Mouse (Mus musculus) retina, postnatal 7 days (tissue): ENCODE measurements around the gene Gm28778.
"Not testable (repeated sequence)": the region's sequence is repeated elsewhere in the genome, so short reads cannot be mapped to it uniquely, and the experiment has no call there.

ENCODE experiments used
- DNase-seq: peaks from one replicate; pipeline ENCODE4 v3.0.0-alpha.2; 2012; ENCODE audit warnings: low read depth, low spot score

Gene Gm28778

DNA sequence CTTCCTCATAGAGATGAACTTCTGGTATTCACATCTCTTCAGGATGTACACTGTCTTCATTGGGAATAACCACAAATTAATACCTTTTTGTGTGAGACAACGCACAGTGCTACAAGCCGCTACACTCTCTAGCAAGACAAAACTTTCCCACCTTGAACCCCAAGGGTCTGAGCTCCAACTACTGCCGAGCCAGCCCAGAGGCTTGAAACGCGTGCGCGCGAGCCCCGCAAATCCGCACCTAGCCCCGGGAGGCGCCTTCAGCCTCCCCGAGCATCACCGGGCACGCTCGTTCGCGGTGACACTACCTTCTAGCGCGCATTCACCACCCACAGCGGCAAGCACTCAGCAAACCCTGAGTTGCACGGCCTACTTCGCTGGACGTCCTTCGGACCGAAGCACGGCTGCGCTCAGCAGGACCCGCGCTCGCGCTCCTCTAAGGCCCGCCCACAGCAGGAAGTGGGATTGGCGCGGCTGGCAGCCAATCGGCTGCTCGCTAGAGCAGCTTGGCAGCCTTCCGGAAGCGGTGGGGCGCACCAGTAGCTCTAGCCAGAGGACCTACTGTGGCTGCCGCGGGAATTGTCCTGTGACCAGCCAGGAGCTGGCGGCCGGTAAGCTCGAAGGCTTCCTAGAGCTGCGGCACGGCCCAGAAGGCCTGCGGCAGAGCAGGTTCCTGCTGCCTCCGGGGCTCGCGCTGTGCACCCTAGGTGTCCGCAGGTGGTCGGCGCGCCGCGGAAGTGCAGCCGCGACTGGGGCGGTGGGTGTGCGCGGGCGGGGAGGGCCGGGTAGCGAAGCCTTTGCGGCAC, at the start of gene Gm28778, which contains the start of the genes Pms1 and Ormdl1:
Gene Gm28778, plus strand, starts transcription at position 531 of the 803 bp plus-strand sequence.
Gene Pms1, minus strand, starts transcription at position 438 of the 803 bp plus-strand sequence.
Gene Ormdl1, plus strand, starts transcription at position 515 of the 803 bp plus-strand sequence.
- peak; percentile 88 for DNase-seq

DNA sequence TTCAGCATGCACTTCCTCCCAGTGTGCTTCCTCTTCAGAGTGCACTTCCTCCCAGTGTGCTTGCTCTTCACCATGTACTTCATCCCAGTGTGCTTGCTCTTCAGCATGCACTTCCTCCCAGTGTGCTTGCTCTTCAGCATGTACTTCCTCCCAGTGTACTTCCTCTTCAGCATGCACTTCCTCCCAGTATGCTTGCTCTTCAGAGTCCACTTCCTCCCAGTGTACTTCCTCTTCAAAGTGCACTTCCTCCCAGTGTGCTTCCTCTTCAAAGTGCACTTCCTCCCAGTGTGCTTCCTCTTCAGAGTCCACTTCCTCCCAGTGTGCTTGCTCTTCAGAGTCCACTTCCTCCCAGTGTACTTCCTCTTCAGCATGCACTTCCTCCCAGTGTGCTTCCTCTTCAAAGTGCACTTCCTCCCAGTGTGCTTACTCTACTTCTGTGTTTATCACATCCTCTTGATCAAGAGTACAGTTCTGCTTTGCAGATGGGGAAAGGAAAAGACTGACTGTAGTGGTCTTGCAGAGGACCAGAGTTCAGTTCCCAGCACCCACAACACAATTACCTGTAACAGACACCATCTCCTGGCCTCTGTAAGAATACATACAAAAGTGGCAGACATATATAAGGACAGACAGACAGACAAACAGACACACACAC, 31.8 kb upstream of the Gm28778 start:
- not testable (repeated sequence) for DNase-seq

DNA sequence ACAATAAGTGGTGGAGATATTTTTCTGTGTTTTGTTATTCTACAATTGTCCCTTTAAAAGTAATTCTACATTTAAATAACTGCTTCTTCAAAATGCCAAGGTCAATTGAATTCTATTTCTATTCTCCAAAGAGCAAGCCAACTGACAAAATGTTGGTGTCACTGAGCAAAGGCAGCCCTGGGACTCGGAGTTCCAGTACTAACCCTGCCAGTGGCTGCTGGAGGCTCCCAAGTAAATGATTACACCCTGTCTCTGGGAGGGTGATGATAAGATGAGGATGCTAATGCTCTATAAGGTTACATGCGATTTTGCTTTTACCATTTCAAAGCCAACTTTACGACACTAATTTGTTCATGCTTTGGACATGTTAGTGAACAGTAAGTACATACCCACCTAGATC, 27.0 kb upstream of the Gm28778 start:
- no peak for DNase-seq

DNA sequence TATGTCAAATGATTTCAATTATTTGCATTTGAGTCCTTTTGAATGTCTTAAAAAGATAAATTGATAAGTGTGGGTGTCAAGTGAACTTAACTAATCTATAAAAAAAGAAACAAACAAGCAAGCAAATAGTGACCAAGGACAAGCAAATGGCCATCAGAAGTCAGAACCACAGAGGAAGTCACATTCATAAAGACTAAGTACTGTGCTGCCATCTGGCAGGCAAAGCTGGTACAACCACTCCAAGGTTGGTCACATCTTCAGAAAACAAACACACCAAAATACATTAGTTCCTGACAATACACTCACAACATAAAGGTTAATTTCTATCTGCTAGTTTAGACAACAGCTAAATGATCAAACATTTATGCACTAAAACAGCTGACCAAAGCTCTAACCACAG, 24.3 kb upstream of the Gm28778 start:
- DNase-seq, result peak; percentile 14

DNA sequence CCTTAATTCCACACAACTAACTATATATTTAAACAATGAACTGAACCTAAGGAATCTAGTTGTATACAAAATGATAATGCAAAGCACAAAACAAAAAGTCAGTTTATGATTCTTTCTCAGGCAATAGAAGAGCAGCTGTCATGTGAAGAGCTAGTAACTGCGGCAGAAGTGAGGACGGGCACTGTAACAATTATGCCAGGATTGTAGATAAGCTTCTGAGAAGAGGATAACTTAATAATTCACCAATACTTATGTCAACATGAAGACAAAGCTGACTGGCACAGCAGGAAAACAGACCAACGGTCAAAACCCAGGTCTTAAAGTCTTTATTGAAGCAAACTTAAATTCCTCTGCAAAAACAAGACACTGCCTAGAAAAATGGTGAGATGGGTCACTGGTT, 5.7 kb upstream of the Gm28778 start:
- DNase-seq, result no peak

DNA sequence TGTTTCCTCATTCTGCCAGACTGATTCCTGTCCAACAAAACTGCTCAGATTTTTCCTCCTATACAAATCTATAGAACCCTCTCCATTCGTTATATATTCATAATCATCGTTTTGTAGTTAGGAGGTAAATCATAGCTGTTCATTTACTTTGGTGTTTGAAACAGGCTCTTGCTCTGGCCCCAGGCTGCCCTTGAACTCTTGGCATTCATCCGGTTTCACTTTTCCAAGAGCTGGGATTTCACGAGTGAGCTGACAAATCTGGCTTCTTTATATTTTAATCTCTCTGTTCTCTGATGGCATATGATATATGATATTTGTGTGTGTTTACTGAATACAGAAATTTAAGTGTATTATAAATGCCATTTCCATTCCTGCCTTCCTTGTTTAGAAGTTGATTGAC, 3.6 kb downstream of the Gm28778 start:
- DNase-seq, result no peak

DNA sequence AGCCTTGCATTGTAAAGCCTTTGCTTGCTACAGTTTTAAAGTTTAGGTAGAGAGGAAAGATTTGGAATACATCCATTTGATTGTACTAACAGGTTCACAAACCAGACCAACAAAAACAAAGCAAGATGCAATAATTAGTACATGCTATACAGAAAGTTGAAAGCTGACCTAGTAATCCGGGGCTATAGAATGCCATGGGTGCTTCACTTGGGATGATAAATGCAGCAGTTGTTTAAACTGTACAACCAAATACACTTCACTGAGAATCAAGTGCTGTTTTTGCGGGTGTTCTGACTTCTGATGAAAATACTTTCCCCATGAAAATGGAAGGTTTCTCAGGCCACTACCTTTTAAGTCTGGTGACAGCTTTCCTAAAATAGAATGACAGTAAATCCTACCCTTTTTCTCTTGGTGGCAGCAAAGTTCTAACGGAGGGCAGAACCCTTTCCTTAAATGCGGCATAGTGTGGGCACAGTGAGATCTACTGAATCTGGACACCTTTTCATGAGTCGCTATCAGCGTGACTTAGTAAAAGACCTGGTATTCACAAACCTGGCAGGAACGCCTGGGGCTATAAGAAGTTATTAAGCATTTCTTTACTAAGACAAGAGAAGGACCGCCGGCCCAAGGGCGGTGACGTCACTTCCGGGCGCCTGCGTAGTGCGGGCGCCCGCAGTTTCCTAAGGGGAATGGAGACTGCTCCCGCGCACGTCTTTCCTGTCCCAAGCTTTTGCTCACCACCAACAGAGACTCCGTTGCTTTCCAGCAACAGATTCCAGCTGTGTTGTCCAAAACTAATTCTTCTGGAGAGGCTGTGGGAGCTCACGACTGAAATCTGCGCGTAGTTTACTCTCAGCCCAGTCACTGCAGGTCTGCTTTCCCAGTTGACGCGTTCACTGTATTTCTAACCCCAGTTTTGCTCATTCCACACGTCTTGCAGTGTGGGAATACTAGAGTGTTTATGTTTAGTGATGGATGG, 16.4 kb downstream of the Gm28778 start, which contains the start of gene Osgepl1:
Gene Osgepl1, plus strand, starts transcription at position 636 of the 979 bp plus-strand sequence.
- peak; percentile 72 for DNase-seq

DNA sequence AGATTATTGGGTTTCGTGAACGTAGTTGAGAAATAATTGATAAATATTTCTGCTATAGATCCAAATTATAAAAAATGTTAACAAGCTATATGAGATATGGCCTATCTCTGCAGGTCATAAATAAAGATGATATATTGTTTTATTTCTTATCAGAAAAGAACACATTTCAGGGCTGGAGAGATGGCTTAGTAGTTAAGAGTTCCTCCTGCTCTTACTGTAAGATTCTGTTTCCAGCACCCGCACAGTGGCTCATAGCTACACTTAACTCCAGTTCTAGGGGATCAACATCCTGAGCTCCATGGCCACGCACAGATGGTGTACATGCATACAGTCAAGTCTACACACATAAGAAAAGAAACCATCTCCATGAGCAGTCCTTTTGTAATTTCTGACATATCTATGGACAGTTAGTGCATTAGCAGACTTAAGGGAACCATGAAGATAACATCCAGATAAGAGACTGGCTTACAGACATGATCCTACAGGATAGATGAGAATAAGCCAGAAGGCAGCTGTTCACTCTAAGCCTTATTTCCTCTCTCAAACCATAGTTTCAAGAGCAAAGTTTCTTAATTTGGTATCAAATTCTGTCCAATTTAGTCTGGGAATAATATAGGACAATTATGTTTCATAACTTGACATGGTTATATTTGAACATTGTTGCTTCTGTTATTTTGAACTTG, 24.9 kb downstream of the Gm28778 start:
- DNase-seq, result no peak

DNA sequence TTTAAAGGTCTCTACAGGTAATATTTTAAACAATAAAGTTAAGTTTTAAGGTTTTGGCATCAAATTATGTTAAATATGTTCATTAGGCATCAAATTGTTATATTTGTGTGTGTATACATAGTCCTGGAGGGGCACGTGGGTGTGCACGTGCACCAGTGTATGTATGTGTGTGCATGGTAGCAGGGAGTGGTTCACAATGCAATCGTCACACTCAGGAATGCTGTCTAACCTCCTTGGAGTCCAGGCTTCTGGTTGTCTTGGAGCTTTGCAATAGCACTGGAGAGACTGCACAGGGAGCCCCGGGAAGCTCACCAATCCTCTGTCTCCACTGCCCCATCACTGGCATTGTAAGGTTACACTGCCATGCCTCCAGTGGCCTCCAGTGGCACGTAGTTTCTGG, 26.3 kb downstream of the Gm28778 start:
- no peak for DNase-seq

DNA sequence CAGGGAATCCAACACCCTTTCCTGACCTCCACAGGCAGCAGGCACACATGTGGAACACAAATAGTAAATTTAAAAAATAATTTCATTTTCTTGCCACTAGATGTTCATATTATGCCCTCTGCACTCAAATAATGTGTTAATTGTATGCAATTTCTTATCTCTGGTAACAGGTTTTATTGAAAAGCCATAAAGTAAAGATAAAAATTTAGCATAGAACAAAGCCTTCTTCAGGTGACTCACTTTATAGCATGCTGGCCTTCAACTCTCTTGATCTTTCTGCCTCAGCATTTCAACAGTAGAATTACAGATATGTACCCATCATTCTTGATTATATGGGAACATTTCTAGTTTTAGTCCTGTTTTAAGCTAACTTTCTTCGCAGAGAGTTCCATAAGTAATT, 27.4 kb downstream of the Gm28778 start:
- DNase-seq, result no peak

DNA sequence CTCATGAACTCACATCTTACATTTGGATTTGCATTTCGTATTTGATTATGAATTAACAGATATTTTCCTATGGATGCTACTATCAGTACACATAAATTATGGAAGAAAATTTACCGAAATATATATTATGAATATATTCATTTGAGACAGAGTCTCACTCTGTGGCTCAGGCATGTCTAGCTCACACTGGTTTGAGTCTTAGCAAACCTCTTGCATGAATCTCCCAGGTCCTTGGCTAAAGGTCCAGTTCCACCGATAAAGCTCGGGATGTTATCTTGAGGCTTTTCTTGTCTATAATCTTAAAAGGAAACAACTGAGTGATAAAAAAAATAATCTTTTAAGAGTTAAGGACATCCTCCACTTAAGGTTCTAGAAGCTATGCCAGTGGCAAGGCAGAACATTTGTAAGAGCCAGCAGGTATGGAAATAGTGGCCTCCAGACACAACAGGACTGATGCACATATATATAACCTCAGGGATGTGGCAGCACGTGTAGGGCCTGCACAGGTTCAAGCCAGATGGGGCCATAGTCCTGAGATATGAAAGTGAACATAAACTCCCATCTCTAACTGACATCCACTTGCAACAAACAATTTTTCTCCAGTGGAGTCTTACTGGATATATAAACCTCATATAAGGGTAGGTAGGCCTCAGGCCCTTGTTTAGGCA, 28.1 kb downstream of the Gm28778 start:
- no peak for DNase-seq

DNA sequence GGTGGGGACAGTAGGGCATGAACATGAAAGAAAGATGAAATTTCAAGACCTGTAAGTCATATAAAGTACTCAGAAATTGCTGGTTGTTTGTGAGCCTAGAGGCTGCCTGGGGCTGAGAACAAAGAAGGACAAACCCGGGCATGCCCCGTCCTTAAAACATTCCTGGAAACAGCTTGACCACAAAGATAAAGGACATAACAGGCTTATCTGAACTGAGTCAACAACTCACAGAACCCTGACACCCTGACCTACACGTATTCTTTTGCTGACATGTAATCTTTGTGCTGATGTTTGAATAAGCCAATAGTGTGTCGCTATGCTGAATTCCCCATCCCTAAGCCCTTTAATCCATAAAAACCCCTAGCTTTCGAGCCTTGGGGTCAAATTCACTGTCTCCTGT, 36.6 kb downstream of the Gm28778 start:
- not testable (repeated sequence) for DNase-seq

DNA sequence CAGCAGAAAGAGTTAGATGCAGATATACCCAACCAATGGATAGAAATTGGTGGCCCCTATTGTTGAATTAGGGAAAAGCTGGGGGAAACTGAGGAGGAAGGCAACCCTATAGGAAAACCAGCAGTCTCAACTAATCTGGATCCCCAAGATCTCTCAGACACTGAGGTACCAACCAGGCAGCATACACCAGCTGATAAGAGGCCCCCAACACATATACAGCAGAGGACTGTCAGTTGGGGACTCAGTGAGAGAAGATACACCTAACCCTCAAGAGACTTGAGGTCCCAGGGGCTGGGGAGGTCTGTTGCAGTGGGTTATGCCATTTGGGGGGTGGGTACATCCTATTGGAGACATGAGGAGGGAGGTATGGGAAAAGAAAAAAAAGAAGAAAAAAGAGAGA, 38.6 kb downstream of the Gm28778 start:
- DNase-seq, result no peak

DNA sequence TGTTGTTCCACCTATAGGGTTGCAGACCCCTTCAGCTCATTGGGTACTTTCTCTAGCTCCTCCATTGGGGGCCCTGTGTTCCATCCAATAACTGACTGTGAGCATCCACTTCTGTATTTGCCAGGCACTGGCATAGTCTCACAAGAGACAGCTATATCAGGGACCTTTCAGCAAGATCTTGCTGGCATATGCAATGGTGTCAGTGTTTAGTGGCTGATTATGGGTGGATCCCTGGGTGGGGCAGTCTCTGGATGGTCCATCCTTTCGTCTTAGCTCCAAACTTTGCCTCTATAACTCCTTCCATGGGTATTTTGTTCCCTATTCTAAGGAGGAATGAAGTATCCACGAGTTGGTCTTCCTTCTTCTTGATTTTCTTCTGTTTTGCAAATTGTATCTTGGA, 40.5 kb downstream of the Gm28778 start:
- DNase-seq, result not testable (repeated sequence)

DNA sequence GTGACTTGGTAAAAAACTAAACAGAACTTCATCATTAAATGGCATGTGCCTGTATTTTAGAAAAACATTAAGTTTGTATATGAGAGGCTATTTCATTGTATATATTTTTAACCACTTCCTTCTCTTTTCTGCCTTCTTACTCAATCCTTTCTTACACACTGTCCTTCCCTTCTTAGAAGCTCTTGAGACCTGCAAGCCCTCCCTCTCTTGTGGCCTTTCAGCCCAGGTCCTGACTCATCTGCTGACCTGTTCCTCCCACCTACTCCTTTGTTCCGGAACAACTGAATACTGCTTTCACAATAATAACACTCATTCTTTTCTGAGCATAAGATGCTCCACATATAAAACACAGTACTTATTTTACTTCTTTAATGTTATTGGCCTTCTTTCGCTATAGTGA, 44.2 kb downstream of the Gm28778 start:
- DNase-seq, result no peak

DNA sequence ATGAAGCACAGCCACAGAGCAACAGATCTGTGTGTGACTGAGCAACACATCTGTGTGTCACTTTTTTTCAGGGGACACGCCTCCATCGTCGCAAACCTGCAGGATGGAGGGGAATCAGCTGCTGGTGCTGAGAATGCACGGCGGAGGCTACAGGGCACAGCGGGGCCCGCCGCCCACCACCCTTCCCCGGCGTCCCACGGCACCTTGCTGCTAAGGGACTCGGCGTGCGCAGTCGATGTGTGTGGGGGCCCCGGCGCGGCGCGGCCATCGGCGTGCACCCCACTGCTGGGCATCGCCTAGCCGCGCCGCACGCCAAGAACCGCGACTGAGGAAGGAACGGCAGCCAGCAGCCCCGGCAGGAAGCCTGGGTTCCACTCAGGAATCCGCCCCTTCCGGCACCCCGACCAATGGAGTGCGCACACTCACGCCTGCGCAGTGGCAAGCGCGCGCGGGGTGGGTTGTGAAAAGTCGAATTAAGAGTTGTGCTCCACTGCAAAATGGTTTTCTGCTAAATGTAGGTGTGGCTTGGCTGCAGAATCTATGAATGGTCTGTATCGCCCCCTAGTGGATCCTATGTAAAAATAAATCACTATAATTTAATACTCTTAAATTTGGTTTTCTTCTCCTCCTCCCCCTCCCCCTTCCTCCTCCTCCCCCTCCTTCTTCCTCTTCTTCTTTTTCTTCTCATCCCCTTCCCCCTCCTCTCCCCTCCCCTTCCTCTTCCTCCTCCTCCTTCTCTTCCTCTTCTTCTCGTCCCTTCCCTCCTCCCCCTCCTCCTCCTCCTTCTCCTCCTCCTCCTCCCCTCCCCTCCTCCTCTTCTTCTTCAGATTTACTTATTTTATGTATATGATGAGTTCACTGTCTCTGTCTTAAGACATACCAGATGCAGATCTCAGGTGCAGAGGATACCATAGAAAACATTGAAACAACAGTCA, 55.7 kb downstream of the Gm28778 start, which contains the start of the genes Asdurf, Gm28551 and Asnsd1:
Gene Asdurf, minus strand, starts transcription at position 293 of the 935 bp plus-strand sequence.
Gene Gm28551, minus strand, starts transcription at position 341 of the 935 bp plus-strand sequence.
Gene Asnsd1, minus strand, starts transcription at position 426 of the 935 bp plus-strand sequence.
- peak; percentile 94 for DNase-seq

DNA sequence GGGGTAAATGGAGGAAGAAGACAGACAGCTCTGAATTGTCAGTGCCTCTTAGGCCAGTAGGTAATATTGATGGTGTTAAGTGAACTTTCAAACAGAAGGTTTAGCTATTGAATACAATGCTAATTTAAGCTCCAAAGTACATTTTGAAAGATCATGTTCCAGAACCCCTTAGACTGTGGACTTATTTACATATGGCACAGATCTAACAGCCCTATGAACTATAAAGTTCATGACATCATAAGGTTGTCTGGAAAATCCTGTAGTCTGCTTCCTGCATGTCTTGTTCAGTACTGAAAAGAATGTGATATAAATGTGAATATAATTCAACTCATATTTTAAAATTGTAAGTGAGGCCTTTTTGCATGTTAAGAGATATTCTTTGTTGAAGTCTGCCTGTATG, 62.1 kb downstream of the Gm28778 start:
- DNase-seq, result no peak
